Mouse (Mus musculus): Measurements from ENCODE around the gene Btbd11.
"Not testable (repeated sequence)": the region's sequence is repeated elsewhere in the genome, so short reads cannot be mapped to it uniquely, and the experiment has no call there.

GRCm38 (mm10) chr10:85694429-85694828, 307.8 kb downstream of the Btbd11 start:
- not testable (repeated sequence) for TF ChIP-seq EP300 (IDR thresholded peaks at IDR 0.05; ENCODE audit: insufficient read depth, low read depth, low read length); CTCF (IDR thresholded peaks at IDR 0.05; ENCODE audit: low read depth, low read length)
